Mouse (Mus musculus) hindbrain, embryonic 15.5 days (tissue): ENCODE results near the gene Nop14. TPM values are rescaled to one million over a fixed set of nuclear protein-coding genes. Genes with fewer than 3 reads are reported as not detected.

Experiments used
- ATAC-seq: fragments of 200-750 bp; cut with Nextera tagmentation; 2 replicates; pipeline ENCODE4 v1.8.0; 2017; ENCODE audit warnings: low read depth, moderate number of reproducible peaks, moderate TSS enrichment; ENCODE audit not compliant: low FRiP score
- H3K27ac ChIP-seq: fragments of 300-500 bp; sonication (generic); replicated peaks from 2 replicates; pipeline ENCODE4 v1.5.1; 2015; ENCODE audit warnings: mild to moderate bottlenecking, inconsistent platforms
- H3K27me3 ChIP-seq: fragments of 300-500 bp; sonication (generic); 2 replicates; pipeline ENCODE4 v1.6.1; 2015; ENCODE audit warnings: control low read depth, inconsistent platforms
- H3K36me3 ChIP-seq: fragments of 300-500 bp; sonication (generic); 2 replicates; pipeline ENCODE4 v1.6.1; 2015; ENCODE audit warnings: control low read depth, inconsistent platforms
- H3K4me1 ChIP-seq: fragments of 300-500 bp; sonication (generic); replicated peaks from 2 replicates; pipeline ENCODE4 v1.6.1; 2015; ENCODE audit warnings: control low read depth, inconsistent platforms
- H3K4me2 ChIP-seq: fragments of 300-500 bp; sonication (generic); 2 replicates; pipeline ENCODE4 v1.6.1; 2015; ENCODE audit warnings: moderate library complexity, mild to moderate bottlenecking, inconsistent platforms
- H3K4me3 ChIP-seq: fragments of 300-500 bp; sonication (generic); 2 replicates; pipeline ENCODE4 v1.5.1; 2015; ENCODE audit warnings: mild to moderate bottlenecking, inconsistent platforms
- H3K9ac ChIP-seq: fragments of 300-500 bp; sonication (generic); 2 replicates; pipeline ENCODE4 v1.6.1; 2015; ENCODE audit warnings: inconsistent platforms
- H3K9me3 ChIP-seq: fragments of 300-500 bp; sonication (generic); 2 replicates; pipeline ENCODE4 v1.6.1; 2016; ENCODE audit warnings: control low read depth, inconsistent platforms
- WGBS: fragments of 180-500 bp; shearing (Covaris S2); methylation state at CpG from one replicate; pipeline ENCODE4 v1.1.7; 2015; 5-methylcytosine and 5-hydroxymethylcytosine counted together
- polyA plus RNA-seq: library from polyadenylated mRNA; unstranded; fragments of >200 nt; fragmentation: Nextera tagmentation; extraction: Ambion mirVana; gene quantifications from 2 replicates; pipeline ENCODE4 v1.2.1, GENCODE M21; 2015

Nop14 gene
- polyA plus RNA-seq, 1 experiment from 2014 or later, result 20.5 TPM

- H3K36me3 ChIP-seq, result peaks cover 81% of the 10 kb centered on the region
- no peak overlapping the region for H3K9ac ChIP-seq
- no peaks in the 10 kb centered on the region for H3K27me3 ChIP-seq
- H3K27ac ChIP-seq, result no peak overlapping the region
- no peaks in the 10 kb centered on the region for H3K9me3 ChIP-seq
- no peak overlapping the region for H3K4me3 ChIP-seq
- WGBS, result 94% methylated on average over 5 of the region's 5 CpGs
- no peaks in the 10 kb centered on the region for H3K4me1 ChIP-seq
- H3K4me2 ChIP-seq, result no peak overlapping the region
- no peak for ATAC-seq
Measured at GRCm38 (mm10) chr5:34652961-34653360, 7.0 kb downstream of the Nop14 start.

GRCm38 (mm10) chr5:34647581-34647980 is 12.4 kb downstream of the Nop14 start:
- H3K36me3 ChIP-seq, result peaks cover 96% of the 10 kb centered on the region
- no peak overlapping the region for H3K4me3 ChIP-seq
- no peak overlapping the region for H3K27ac ChIP-seq
- H3K9ac ChIP-seq, result no peak overlapping the region
- no peaks in the 10 kb centered on the region for H3K9me3 ChIP-seq
- no peaks in the 10 kb centered on the region for H3K27me3 ChIP-seq
- no peak overlapping the region for H3K4me2 ChIP-seq
- WGBS, result 43% methylated on average over 4 of the region's 4 CpGs
- no peaks in the 10 kb centered on the region for H3K4me1 ChIP-seq
- ATAC-seq, result no peak

- H3K9me3 ChIP-seq, result no peaks in the 10 kb centered on the region
- H3K4me1 ChIP-seq, result no peaks in the 10 kb centered on the region
- WGBS, result 61% methylated on average over 5 of the region's 5 CpGs
- H3K36me3 ChIP-seq, result peaks cover 86% of the 10 kb centered on the region
- H3K4me3 ChIP-seq, result no peak overlapping the region
- no peaks in the 10 kb centered on the region for H3K27me3 ChIP-seq
- H3K4me2 ChIP-seq, result no peak overlapping the region
- H3K27ac ChIP-seq, result no peak overlapping the region
- H3K9ac ChIP-seq, result no peak overlapping the region
- peak; percentile 68; the same call in 1 of the 2 replicates for ATAC-seq
Measured at GRCm38 (mm10) chr5:34642932-34643331, 17.0 kb downstream of the Nop14 start.

GRCm38 (mm10) chr5:34641991-34642390 is 18.0 kb downstream of the Nop14 start:
- Histone ChIP-seq H3K36me3 (peaks cover 77% of the 10 kb centered on the region), H3K4me2 (no peak overlapping the region), H3K9ac (no peak overlapping the region), H3K27me3 (no peaks in the 10 kb centered on the region), H3K4me1 (peaks cover 7% of the 10 kb centered on the region; the same call in 1 of the 2 replicates), H3K27ac (no peak overlapping the region), H3K9me3 (no peaks in the 10 kb centered on the region), H3K4me3 (no peak overlapping the region)
- ATAC-seq, result no peak
- 86% methylated on average over 3 of the region's 3 CpGs for WGBS

GRCm38 (mm10) chr5:34637591-34638156 is 22.3 kb downstream of the Nop14 start:
- ATAC-seq, result no peak
- Histone ChIP-seq H3K9ac (no peak overlapping the region), H3K4me1 (peaks cover 21% of the 10 kb centered on the region), H3K27me3 (no peaks in the 10 kb centered on the region), H3K4me3 (peak overlapping the region; percentile 51; the same call in 1 of the 2 replicates), H3K27ac (peak overlapping the region; percentile 89; the same call in 1 of the 2 replicates), H3K36me3 (peaks cover 61% of the 10 kb centered on the region), H3K9me3 (no peaks in the 10 kb centered on the region), H3K4me2 (peak overlapping the region; percentile 77)
- 85% methylated on average over 7 of the region's 7 CpGs for WGBS

- under 1% methylated on average over 48 of the region's 48 CpGs for WGBS
Measured at GRCm38 (mm10) chr5:34636481-34637287, 23.3 kb downstream of the Nop14 start, which contains the start of gene Mfsd10. TSS of gene Mfsd10 (minus strand) at chr5:34637212.

GRCm38 (mm10) chr5:34635665-34636192 is 24.2 kb downstream of the Nop14 start:
- Histone ChIP-seq H3K4me2 (peak overlapping the region; percentile 77), H3K4me1 (peaks cover 21% of the 10 kb centered on the region), H3K9me3 (no peaks in the 10 kb centered on the region), H3K27me3 (no peaks in the 10 kb centered on the region), H3K27ac (peak overlapping the region; percentile 89), H3K36me3 (peaks cover 67% of the 10 kb centered on the region), H3K9ac (peak overlapping the region; percentile 14; the same call in 1 of the 2 replicates), H3K4me3 (peak overlapping the region; percentile 51)
- WGBS, result 67% methylated on average over 10 of the region's 10 CpGs
- ATAC-seq, result no peak

More at GRCm38 (mm10) chr5:34636481-34637287, 23.3 kb downstream of the Nop14 start, which contains the start of gene Mfsd10:
- ATAC-seq, result peak; percentile 92
- H3K4me2 ChIP-seq, result peak within 1 kb of the TSS; percentile 77
- peak within 1 kb of the TSS; percentile 51 for H3K4me3 ChIP-seq
- H3K4me1 ChIP-seq, result peaks cover 21% of the 10 kb centered on the region
- H3K36me3 ChIP-seq, result peaks cover 66% of the 10 kb centered on the region
- H3K27me3 ChIP-seq, result no peaks in the 10 kb centered on the region
- no peaks in the 10 kb centered on the region for H3K9me3 ChIP-seq
- H3K9ac ChIP-seq, result peak within 1 kb of the TSS; percentile 62
- H3K27ac ChIP-seq, result peak within 1 kb of the TSS; percentile 89

- Histone ChIP-seq H3K9ac (no peak overlapping the region), H3K4me1 (peaks cover 21% of the 10 kb centered on the region), H3K27me3 (no peaks in the 10 kb centered on the region), H3K4me3 (no peak overlapping the region), H3K4me2 (no peak overlapping the region), H3K9me3 (no peaks in the 10 kb centered on the region), H3K36me3 (peaks cover 67% of the 10 kb centered on the region), H3K27ac (no peak overlapping the region)
- no peak for ATAC-seq
- 91% methylated on average over 13 of the region's 13 CpGs for WGBS
Measured at GRCm38 (mm10) chr5:34634746-34635400, 25.1 kb downstream of the Nop14 start.

- H3K27ac ChIP-seq, result no peak overlapping the region
- peaks cover 21% of the 10 kb centered on the region for H3K4me1 ChIP-seq
- H3K4me3 ChIP-seq, result no peak overlapping the region
- peaks cover 68% of the 10 kb centered on the region for H3K36me3 ChIP-seq
- H3K9me3 ChIP-seq, result no peaks in the 10 kb centered on the region
- H3K9ac ChIP-seq, result no peak overlapping the region
- WGBS, result 76% methylated on average over 4 of the region's 4 CpGs
- ATAC-seq, result no peak
- H3K4me2 ChIP-seq, result no peak overlapping the region
- H3K27me3 ChIP-seq, result no peaks in the 10 kb centered on the region
Measured at GRCm38 (mm10) chr5:34633641-34634040, 26.3 kb downstream of the Nop14 start.

- peaks cover 68% of the 10 kb centered on the region for H3K36me3 ChIP-seq
- H3K9me3 ChIP-seq, result no peaks in the 10 kb centered on the region
- no peak overlapping the region for H3K9ac ChIP-seq
- no peak overlapping the region for H3K4me3 ChIP-seq
- no peak overlapping the region for H3K4me2 ChIP-seq
- no peaks in the 10 kb centered on the region for H3K27me3 ChIP-seq
- WGBS, result 94% methylated on average over 2 of the region's 2 CpGs
- H3K4me1 ChIP-seq, result peaks cover 21% of the 10 kb centered on the region
- no peak overlapping the region for H3K27ac ChIP-seq
- no peak for ATAC-seq
Measured at GRCm38 (mm10) chr5:34632996-34633395, 27.0 kb downstream of the Nop14 start.

- H3K4me2 ChIP-seq, result no peak overlapping the region
- H3K27ac ChIP-seq, result no peak overlapping the region
- no peaks in the 10 kb centered on the region for H3K9me3 ChIP-seq
- no peak for ATAC-seq
- no peaks in the 10 kb centered on the region for H3K4me1 ChIP-seq
- no peak overlapping the region for H3K4me3 ChIP-seq
- peaks cover 81% of the 10 kb centered on the region for H3K36me3 ChIP-seq
- 90% methylated on average over 4 of the region's 4 CpGs for WGBS
- H3K27me3 ChIP-seq, result no peaks in the 10 kb centered on the region
- no peak overlapping the region for H3K9ac ChIP-seq
Measured at GRCm38 (mm10) chr5:34609966-34610365, 50.0 kb downstream of the Nop14 start.

- H3K4me1 ChIP-seq, result no peaks in the 10 kb centered on the region
- H3K9ac ChIP-seq, result no peak overlapping the region
- H3K4me3 ChIP-seq, result no peak overlapping the region
- H3K9me3 ChIP-seq, result no peaks in the 10 kb centered on the region
- WGBS, result 86% methylated on average over 3 of the region's 3 CpGs
- H3K4me2 ChIP-seq, result no peak overlapping the region
- ATAC-seq, result no peak
- H3K27me3 ChIP-seq, result no peaks in the 10 kb centered on the region
- peaks cover 72% of the 10 kb centered on the region for H3K36me3 ChIP-seq
- no peak overlapping the region for H3K27ac ChIP-seq
Measured at GRCm38 (mm10) chr5:34608226-34608625, 51.7 kb downstream of the Nop14 start.
